Mouse (Mus musculus) heart, embryonic 15.5 days (tissue): Measurements from ENCODE around the gene Elp4. TPM values are rescaled to one million over a fixed set of nuclear protein-coding genes. Genes with fewer than 3 reads are reported as not detected.
A peak's percentile ranks its signal among the peaks of the same experiment; 100 is the strongest.

Source experiments
- ATAC-seq: fragments of 200-750 bp; cut with Nextera tagmentation; replicated peaks from 2 replicates; pipeline ENCODE4 v1.8.0; 2017; ENCODE audit warnings: low read depth, moderate TSS enrichment; ENCODE audit not compliant: insufficient number of reproducible peaks, insufficient read depth, low FRiP score
- H3K27ac ChIP-seq: fragments of 300-500 bp; sonication (generic); 2 replicates; pipeline ENCODE4 v1.5.1; 2015; ENCODE audit warnings: mild to moderate bottlenecking, inconsistent platforms
- H3K27me3 ChIP-seq: fragments of 300-500 bp; sonication (generic); 2 replicates; pipeline ENCODE4 v1.6.1; 2015; ENCODE audit warnings: inconsistent platforms
- H3K36me3 ChIP-seq: fragments of 300-500 bp; sonication (generic); 2 replicates; pipeline ENCODE4 v1.6.1; 2015; ENCODE audit warnings: mild to moderate bottlenecking, inconsistent platforms
- H3K4me1 ChIP-seq: fragments of 300-500 bp; sonication (generic); replicated peaks from 2 replicates; pipeline ENCODE4 v1.6.1; 2015; ENCODE audit warnings: inconsistent platforms
- H3K4me2 ChIP-seq: fragments of 300-500 bp; sonication (generic); 2 replicates; pipeline ENCODE4 v1.6.1; 2015; ENCODE audit warnings: inconsistent platforms, mild to moderate bottlenecking, moderate library complexity
- H3K4me3 ChIP-seq: fragments of 300-500 bp; sonication (generic); 2 replicates; pipeline ENCODE4 v1.5.1; 2015; ENCODE audit warnings: mild to moderate bottlenecking, inconsistent platforms
- H3K9ac ChIP-seq: fragments of 300-500 bp; sonication (generic); 2 replicates; pipeline ENCODE4 v1.6.1; 2015; ENCODE audit warnings: mild to moderate bottlenecking, inconsistent platforms
- H3K9me3 ChIP-seq: fragments of 300-500 bp; sonication (generic); replicated peaks from 2 replicates; pipeline ENCODE4 v1.6.1; 2016; ENCODE audit warnings: inconsistent platforms
- WGBS: fragments of 180-500 bp; shearing (Covaris S2); methylation state at CpG from one replicate; pipeline ENCODE4 v1.1.7; 2015; ENCODE audit warnings: mixed read lengths; 5-methylcytosine and 5-hydroxymethylcytosine counted together
- polyA plus RNA-seq: library from polyadenylated mRNA; unstranded; fragments of >200 nt; fragmentation: Nextera tagmentation; extraction: Ambion mirVana; gene quantifications from 2 replicates; pipeline ENCODE4 v1.2.1, GENCODE M21; 2015

Gene Elp4
- polyA plus RNA-seq: 19.0 and 22.4 TPM in 2 replicates

DNA sequence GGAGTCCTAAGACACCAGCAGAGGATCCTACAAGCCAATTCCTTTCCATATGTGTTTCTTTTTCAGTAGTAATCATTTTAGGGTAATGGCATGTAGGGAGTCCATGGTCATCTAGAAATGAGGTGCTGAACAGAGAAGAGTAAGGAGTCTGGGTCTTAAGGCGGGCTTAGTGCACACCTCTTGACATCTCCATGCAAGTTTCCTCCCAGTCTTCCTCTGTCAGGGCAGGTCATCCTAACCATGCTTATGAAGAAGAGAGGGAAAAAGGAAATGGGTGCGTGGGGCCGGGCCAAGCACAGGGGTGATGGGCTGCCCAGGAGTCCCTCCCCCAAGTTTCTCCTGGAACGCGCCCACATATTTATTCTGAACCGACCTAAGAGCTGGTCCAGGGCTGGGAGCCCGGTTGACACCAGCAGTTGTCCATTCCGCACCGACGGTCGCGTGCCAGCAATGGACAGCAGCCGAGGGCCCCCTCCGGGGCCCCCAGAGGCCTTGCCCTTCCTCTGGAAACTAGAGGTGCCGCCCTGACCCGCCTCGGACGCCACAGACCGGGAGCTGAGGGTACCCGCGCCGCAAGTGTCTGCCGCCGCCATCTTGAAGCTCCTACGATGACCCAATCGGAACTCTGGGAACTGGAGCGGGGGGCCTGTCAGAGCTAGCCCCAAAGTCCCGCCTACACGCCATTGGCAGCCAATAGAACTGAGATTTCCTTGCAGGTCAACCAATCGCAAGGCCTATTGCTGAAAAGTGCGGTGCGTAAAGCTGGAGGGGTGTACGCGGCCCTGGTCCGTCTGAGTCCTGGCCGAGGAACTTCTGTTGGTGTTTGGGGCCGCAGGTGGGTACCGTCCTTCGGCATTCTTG lies at the start of gene Elp4, which contains the start of gene Immp1l:
Elp4 (minus strand) TSS at position 669 of the 861 bp plus-strand sequence.
Immp1l (plus strand) TSS at position 743 of the 861 bp plus-strand sequence.
- Histone ChIP-seq H3K27ac (peak within 1 kb of the TSS; percentile 71), H3K9ac (peak within 1 kb of the TSS; percentile 76), H3K9me3 (no peaks in the 10 kb centered on the region), H3K36me3 (no peaks in the 10 kb centered on the region), H3K27me3 (no peaks in the 10 kb centered on the region), H3K4me2 (peak within 1 kb of the TSS; percentile 72), H3K4me1 (peaks cover 3% of the 10 kb centered on the region), H3K4me3 (peak within 1 kb of the TSS; percentile 80)
- peak; percentile 100 for ATAC-seq
- under 1% methylated on average over 39 of the region's 39 CpGs for WGBS

DNA sequence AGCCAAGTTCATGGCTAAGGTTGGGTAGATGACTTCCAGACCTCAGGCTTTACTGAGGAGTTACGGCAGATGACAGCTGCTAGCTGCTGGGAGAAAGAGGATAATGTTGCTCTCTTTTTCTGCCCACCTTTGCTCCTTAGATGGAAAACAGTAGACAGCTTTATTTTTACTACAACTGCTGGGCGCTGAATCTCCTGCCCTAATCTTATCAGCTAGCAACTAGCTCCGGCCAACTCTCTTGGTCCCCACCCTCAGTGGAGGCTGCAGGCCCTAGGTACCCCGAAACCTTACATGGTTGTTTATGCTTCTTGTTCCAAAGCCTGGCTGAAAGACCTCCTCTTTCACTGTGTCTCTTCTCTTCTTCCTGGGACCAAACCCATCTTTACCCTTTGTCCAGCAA lies 49.5 kb upstream of the Elp4 start:
- H3K27ac ChIP-seq: no peak overlapping the region
- H3K4me1 ChIP-seq: peaks cover 8% of the 10 kb centered on the region
- H3K36me3 ChIP-seq: no peaks in the 10 kb centered on the region
- no peaks in the 10 kb centered on the region for H3K27me3 ChIP-seq
- no peak overlapping the region for H3K4me2 ChIP-seq
- H3K9ac ChIP-seq: no peak overlapping the region
- no peak overlapping the region for H3K4me3 ChIP-seq
- no peaks in the 10 kb centered on the region for H3K9me3 ChIP-seq
- no peak for ATAC-seq
- WGBS: 43% methylated on average over 4 of the region's 4 CpGs

DNA sequence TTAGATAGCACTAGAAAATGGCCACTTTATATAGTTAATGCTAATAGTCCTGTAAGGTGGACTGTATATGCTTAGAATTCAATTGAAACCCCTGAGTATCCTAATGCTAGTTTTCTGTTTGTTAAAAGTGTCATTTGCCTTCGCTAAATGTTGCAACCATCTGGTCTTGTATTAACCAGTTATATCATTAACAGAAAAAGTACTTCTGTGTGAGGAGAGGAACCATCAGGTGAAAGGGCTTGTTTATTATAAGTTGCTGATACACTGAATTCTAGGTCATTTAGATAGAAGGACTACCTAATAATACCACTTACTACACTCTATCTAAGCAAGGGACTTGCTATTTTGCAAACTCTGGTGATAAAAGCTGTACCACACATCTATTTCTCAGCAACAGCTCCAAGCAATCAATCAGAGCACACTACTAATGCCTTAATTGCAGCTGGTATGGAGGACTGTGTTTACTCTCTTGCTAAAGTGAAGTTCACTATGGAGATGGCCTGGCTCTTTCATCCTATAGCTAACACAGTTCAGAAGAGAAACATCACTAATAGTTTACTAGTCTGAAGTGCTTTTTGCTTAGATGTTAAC lies 47.1 kb upstream of the Elp4 start:
- WGBS: 96% methylated on average over 1 of the region's 1 CpGs
- no peaks in the 10 kb centered on the region for H3K27me3 ChIP-seq
- no peaks in the 10 kb centered on the region for H3K9me3 ChIP-seq
- no peak overlapping the region for H3K4me3 ChIP-seq
- no peaks in the 10 kb centered on the region for H3K36me3 ChIP-seq
- no peak overlapping the region for H3K4me2 ChIP-seq
- H3K27ac ChIP-seq: no peak overlapping the region
- peaks cover 8% of the 10 kb centered on the region for H3K4me1 ChIP-seq
- H3K9ac ChIP-seq: no peak overlapping the region
- no peak for ATAC-seq

DNA sequence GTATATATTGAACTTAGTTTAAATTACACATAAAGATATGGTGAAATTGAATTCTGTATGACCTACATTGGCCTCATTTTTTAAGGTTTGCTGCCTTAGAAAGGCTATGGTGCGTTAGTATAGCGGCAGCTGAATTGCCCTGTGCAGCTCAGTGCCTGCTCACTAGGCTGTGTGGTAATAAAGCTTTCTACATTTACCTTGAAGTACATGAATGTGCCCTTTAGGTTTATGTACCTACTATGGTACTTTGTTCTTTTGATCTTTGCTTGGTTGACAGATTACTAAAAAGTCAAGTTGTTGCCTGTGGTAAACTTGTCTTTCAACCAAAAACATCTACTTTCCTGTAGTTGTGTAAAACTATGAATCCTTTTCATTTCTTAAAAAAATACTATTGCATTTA lies 45.8 kb upstream of the Elp4 start:
- ATAC-seq: no peak
- WGBS: 92% methylated on average over 2 of the region's 2 CpGs
- Histone ChIP-seq H3K4me2 (no peak overlapping the region), H3K36me3 (no peaks in the 10 kb centered on the region), H3K9ac (no peak overlapping the region), H3K4me3 (no peak overlapping the region), H3K27me3 (no peaks in the 10 kb centered on the region), H3K27ac (no peak overlapping the region), H3K9me3 (no peaks in the 10 kb centered on the region), H3K4me1 (peaks cover 8% of the 10 kb centered on the region)

DNA sequence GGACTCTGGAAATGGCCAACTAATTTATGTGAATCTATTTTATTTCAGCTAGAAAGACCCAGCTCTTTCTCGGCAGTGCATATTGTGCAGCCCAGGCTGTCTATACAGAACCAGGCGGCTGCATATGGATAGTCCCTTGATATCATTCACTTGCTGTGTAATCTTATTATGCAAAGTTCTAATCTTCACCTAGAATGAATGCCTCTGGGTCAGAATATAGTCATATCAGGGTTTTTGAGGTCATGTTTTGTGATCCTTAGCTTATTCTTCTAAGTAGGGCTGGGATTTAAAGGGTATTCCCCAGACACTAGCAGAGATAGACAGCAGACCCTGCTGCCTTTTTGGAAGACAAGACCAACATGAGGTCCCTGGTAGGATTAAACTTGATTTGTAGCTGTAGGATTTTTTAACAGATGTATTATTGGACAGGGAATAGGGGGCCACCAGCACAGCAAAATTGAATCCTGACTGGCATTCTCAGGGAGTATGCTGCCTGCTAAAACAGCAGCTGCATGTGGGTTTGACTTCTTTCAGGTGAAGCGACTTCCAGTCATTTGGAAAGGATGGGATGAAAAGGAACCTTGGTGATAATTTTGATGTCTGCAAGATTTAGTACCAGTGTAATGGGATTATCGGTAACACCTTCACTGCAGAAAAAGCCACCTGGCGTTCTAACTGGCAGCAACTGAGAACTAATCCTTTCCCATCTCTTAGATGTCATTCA lies 13.4 kb upstream of the Elp4 start:
- Histone ChIP-seq H3K9me3 (no peaks in the 10 kb centered on the region), H3K4me1 (no peaks in the 10 kb centered on the region), H3K27me3 (no peaks in the 10 kb centered on the region), H3K4me3 (no peak overlapping the region), H3K9ac (no peak overlapping the region), H3K4me2 (no peak overlapping the region), H3K27ac (no peak overlapping the region), H3K36me3 (no peaks in the 10 kb centered on the region; the same call in 1 of the 2 replicates)
- no peak for ATAC-seq
- 78% methylated on average over 5 of the region's 5 CpGs for WGBS

DNA sequence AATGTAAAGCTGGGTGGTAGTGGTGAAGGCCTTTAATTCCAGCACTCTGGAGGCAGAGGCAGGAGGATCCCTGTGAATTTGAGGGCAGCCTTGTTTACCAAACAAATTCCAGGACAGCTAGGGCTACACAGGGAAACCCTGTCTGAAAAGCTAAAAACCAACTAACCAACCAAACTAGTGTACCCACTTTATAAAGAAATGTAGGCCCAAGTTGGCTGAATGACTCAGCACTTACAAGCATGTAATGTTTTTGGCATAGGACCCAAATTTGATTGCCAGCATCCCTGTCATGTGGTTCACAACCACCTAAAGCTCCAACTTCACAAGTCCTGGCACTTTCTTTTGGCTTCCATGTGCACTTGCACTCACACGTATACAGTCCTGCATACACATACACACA lies 12.3 kb upstream of the Elp4 start:
- ATAC-seq: no peak
- H3K9ac ChIP-seq: no peak overlapping the region
- 81% methylated on average over 1 of the region's 1 CpGs for WGBS
- no peaks in the 10 kb centered on the region; the same call in 1 of the 2 replicates for H3K36me3 ChIP-seq
- H3K4me1 ChIP-seq: no peaks in the 10 kb centered on the region
- no peak overlapping the region for H3K4me3 ChIP-seq
- H3K27ac ChIP-seq: no peak overlapping the region
- no peak overlapping the region for H3K4me2 ChIP-seq
- H3K9me3 ChIP-seq: no peaks in the 10 kb centered on the region
- no peaks in the 10 kb centered on the region for H3K27me3 ChIP-seq

DNA sequence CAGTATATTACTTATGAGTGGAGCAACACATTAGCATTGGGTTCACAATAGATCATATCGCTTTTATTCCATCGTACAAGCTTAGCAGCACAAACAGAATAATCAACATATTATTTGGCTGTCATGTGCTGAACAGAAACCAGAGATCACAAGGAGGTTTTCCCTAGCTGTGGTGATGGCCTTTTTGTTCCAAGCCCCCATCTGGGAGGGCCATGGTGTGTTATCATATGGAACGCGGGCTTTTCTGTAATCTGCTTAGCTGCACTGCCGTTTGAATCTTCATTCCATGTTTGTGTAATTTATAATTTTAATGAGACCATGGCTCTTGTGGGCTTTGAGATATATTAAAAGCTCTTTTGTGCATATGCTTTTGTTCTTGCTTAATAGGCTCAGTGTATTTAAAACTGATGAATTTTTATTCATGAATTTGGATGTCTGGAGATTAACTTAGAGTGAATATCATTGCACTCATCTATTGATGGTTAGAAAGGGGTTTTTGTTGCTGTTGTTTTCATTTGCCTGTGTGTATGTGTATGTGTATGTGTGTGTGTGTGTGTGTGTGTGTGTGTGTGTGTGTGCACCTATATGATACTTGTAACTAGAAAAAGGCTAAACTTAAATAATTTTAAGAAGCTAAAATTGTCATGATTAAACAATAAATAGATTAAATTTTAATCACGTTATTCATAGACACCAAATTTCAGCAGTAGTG lies 9.4 kb upstream of the Elp4 start:
- Histone ChIP-seq H3K27me3 (no peaks in the 10 kb centered on the region), H3K9me3 (no peaks in the 10 kb centered on the region), H3K27ac (no peak overlapping the region), H3K9ac (no peak overlapping the region), H3K4me2 (no peak overlapping the region), H3K36me3 (no peaks in the 10 kb centered on the region; the same call in 1 of the 2 replicates), H3K4me3 (no peak overlapping the region), H3K4me1 (no peaks in the 10 kb centered on the region)
- WGBS: 70% methylated on average over 6 of the region's 6 CpGs
- ATAC-seq: no peak

DNA sequence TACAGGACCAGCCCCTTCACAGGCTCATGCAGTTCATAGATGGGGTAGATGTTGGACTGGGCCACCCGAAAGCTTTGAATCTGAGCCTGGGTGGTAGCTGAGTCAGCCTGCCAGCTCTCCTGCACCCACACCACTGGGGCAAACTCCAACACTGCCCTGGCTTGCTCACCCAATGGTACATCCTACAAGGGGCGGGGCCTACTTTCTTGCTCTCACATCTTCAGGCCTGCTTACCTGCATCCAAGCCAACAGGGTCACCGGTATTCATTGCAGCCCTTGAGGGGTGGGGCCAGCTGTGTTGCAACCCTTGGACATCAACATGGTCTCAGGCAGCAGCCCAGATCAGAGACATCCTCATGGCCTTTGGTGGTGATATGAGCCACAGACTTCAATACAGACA lies 6.2 kb upstream of the Elp4 start:
- Histone ChIP-seq H3K27me3 (no peaks in the 10 kb centered on the region), H3K9ac (no peak overlapping the region), H3K9me3 (no peaks in the 10 kb centered on the region), H3K36me3 (no peaks in the 10 kb centered on the region; the same call in 1 of the 2 replicates), H3K4me1 (no peaks in the 10 kb centered on the region; the same call in 1 of the 2 replicates), H3K4me3 (no peak overlapping the region), H3K4me2 (no peak overlapping the region), H3K27ac (no peak overlapping the region)
- WGBS: 88% methylated on average over 3 of the region's 3 CpGs
- no peak for ATAC-seq

DNA sequence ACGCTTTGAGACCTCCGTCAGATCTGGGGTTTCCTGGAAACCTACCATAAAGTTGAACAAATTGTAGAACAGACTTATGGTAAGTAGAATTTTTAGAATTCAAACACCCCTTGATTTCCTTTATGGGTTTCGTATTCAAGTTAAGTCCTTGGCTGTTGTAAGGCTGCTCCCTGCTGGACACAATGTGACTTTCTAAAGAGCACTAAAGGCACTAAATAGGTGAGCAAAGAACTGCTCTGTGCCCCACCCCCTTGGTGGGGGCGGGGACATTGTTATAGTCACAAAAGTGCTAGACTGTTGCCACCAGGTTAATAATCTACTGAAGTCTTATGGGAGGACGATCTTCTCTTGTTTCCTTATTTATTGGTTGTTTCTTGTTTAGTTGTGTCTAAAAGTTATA lies 4.0 kb upstream of the Elp4 start:
- Histone ChIP-seq H3K27ac (no peak overlapping the region), H3K4me2 (no peak overlapping the region), H3K36me3 (no peaks in the 10 kb centered on the region), H3K4me1 (peaks cover 3% of the 10 kb centered on the region), H3K9me3 (no peaks in the 10 kb centered on the region), H3K4me3 (no peak overlapping the region), H3K9ac (no peak overlapping the region), H3K27me3 (no peaks in the 10 kb centered on the region)
- ATAC-seq: no peak
- 90% methylated on average over 5 of the region's 5 CpGs for WGBS

DNA sequence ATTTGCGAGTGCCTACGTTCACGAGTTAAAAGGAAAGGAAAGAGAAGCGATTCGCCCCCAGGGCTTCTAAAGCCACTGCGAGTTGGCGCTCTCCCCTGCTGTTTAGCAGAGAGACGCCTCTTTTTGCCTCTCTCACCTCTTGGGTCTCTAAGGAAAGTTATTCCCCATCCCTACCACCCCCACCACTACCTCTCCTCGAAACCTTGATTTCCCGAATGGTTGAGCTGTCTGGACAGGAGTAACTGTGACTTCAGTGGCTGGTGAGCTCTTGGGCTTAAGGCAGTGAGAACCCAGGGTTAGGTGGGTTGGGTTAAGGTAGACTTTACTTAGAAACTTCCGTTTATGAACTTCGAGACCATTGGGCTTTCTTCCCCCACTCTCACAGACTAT lies 388 bp upstream of the Elp4 start:
- H3K36me3 ChIP-seq: no peaks in the 10 kb centered on the region
- no peaks in the 10 kb centered on the region for H3K9me3 ChIP-seq
- WGBS: 0% methylated on average over 12 of the region's 12 CpGs
- H3K4me1 ChIP-seq: peaks cover 3% of the 10 kb centered on the region
- H3K27ac ChIP-seq: peak overlapping the region; percentile 71
- ATAC-seq: peak; percentile 30; the same call in 1 of the 2 replicates
- peak overlapping the region; percentile 72 for H3K4me2 ChIP-seq
- no peaks in the 10 kb centered on the region for H3K27me3 ChIP-seq
- peak overlapping the region; percentile 74 for H3K9ac ChIP-seq
- peak overlapping the region; percentile 80 for H3K4me3 ChIP-seq

DNA sequence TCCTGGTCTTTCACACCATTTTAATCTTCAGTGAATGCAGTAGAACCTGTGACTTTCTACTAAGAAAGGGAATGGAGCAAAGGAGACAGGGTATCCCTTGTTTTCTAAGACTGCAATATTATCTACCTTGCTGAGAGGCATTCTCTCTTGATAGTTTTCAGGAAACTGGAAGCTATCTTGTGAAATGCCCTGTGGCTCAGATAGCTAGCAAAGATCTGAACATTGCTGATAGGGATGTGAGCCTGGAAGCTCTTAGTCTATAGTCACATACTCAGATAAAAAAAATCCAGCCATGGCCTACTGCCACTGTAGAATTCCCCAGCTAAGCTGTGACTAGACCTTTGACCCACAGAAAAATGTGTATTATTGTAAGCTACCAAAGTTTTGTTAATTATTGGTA lies 13.5 kb downstream of the Elp4 start:
- Histone ChIP-seq H3K4me2 (no peak overlapping the region), H3K27me3 (no peaks in the 10 kb centered on the region), H3K4me1 (no peaks in the 10 kb centered on the region), H3K4me3 (no peak overlapping the region), H3K9me3 (no peaks in the 10 kb centered on the region; the same call in 1 of the 2 replicates), H3K36me3 (peaks cover 11% of the 10 kb centered on the region; the same call in 1 of the 2 replicates), H3K27ac (no peak overlapping the region), H3K9ac (no peak overlapping the region)
- no peak for ATAC-seq
